Mouse (Mus musculus) embryonic facial prominence, embryonic 13.5 days (tissue): ENCODE data around the gene Ankrd37. TPM values are rescaled to one million over a fixed set of nuclear protein-coding genes. Genes with fewer than 3 reads are reported as not detected.

Experiments used
- ATAC-seq: fragments of 200-750 bp; cut with Nextera tagmentation; 2 replicates; pipeline ENCODE4 v1.8.0; 2017; ENCODE audit warnings: low read depth; ENCODE audit not compliant: insufficient number of reproducible peaks, insufficient read depth, low FRiP score, low TSS enrichment
- H3K27ac ChIP-seq: fragments of 300-500 bp; sonication (generic); 2 replicates; pipeline ENCODE4 v1.5.1; 2015; ENCODE audit warnings: moderate library complexity, mild to moderate bottlenecking, inconsistent platforms
- H3K27me3 ChIP-seq: fragments of 300-500 bp; sonication (generic); 2 replicates; pipeline ENCODE4 v1.6.1; 2015; ENCODE audit warnings: mild to moderate bottlenecking, inconsistent platforms
- H3K36me3 ChIP-seq: fragments of 300-500 bp; sonication (generic); 2 replicates; pipeline ENCODE4 v1.6.1; 2015; ENCODE audit warnings: mild to moderate bottlenecking, inconsistent platforms
- H3K4me1 ChIP-seq: fragments of 300-500 bp; sonication (generic); 2 replicates; pipeline ENCODE4 v1.6.1; 2015; ENCODE audit warnings: inconsistent platforms
- H3K4me2 ChIP-seq: fragments of 300-500 bp; sonication (generic); 2 replicates; pipeline ENCODE4 v1.6.1; 2015; ENCODE audit warnings: moderate library complexity, mild to moderate bottlenecking, inconsistent platforms
- H3K4me3 ChIP-seq: fragments of 300-500 bp; sonication (generic); 2 replicates; pipeline ENCODE4 v1.5.1; 2015; ENCODE audit warnings: mild to moderate bottlenecking, inconsistent platforms
- H3K9ac ChIP-seq: fragments of 300-500 bp; sonication (generic); 2 replicates; pipeline ENCODE4 v1.6.1; 2015; ENCODE audit warnings: mild to moderate bottlenecking, inconsistent platforms
- H3K9me3 ChIP-seq: fragments of 300-500 bp; sonication (generic); 2 replicates; pipeline ENCODE4 v1.6.1; 2016; ENCODE audit warnings: inconsistent platforms
- WGBS: fragments of 180-500 bp; shearing (Covaris S2); methylation state at CpG from one replicate; pipeline ENCODE4 v1.1.7; 2015; ENCODE audit warnings: mixed read lengths; 5-methylcytosine and 5-hydroxymethylcytosine counted together
- polyA plus RNA-seq: library from polyadenylated mRNA; unstranded; fragments of >200 nt; fragmentation: Nextera tagmentation; extraction: Ambion mirVana; gene quantifications from 2 replicates; pipeline ENCODE4 v1.2.1, GENCODE M21; 2015

Gene Ankrd37
- polyA plus RNA-seq, result 22.0 and 30.2 TPM in 2 replicates

DNA sequence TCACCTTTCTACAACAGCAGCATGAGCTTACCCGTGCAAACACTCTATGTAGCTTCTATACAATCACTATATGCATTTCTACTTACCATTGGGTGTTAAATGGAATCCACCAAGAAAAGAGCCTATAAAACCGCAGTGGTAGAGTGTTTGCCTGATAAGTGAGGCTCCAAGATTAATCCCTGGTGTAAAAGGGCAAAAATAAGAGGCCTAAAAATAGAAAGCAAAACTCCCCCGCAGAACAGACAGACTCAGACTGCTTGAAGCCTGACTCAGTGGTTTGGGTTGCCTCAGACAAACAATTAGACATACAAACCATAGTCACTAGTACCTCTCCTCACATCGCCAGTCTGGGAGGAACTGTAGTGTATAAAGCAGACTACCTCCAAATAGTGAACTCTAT lies at the start of gene Ankrd37:
Ankrd37 (minus strand) TSS at position 112 of the 400 bp plus-strand sequence.
- no peak for ATAC-seq
- no peak within 1 kb of the TSS for H3K4me2 ChIP-seq
- H3K27ac ChIP-seq, result no peak within 1 kb of the TSS
- H3K9me3 ChIP-seq, result no peaks in the 10 kb centered on the region
- H3K27me3 ChIP-seq, result no peaks in the 10 kb centered on the region
- 69% methylated on average over 4 of the region's 4 CpGs for WGBS
- peaks cover 1% of the 10 kb centered on the region for H3K4me1 ChIP-seq
- no peak within 1 kb of the TSS for H3K4me3 ChIP-seq
- H3K9ac ChIP-seq, result no peak within 1 kb of the TSS
- no peaks in the 10 kb centered on the region for H3K36me3 ChIP-seq

- Histone ChIP-seq H3K9ac (no peak overlapping the region), H3K27me3 (no peaks in the 10 kb centered on the region), H3K4me3 (no peak overlapping the region), H3K27ac (no peak overlapping the region), H3K36me3 (peaks cover 21% of the 10 kb centered on the region), H3K4me1 (no peaks in the 10 kb centered on the region), H3K4me2 (no peak overlapping the region), H3K9me3 (no peaks in the 10 kb centered on the region)
- ATAC-seq, result no peak
- 76% methylated on average over 13 of the region's 13 CpGs for WGBS
Observed at GRCm38 (mm10) chr8:46040260-46040659, 34.8 kb upstream of the Ankrd37 start.

- Histone ChIP-seq H3K4me1 (no peaks in the 10 kb centered on the region), H3K4me3 (no peak overlapping the region), H3K27me3 (no peaks in the 10 kb centered on the region), H3K9me3 (no peaks in the 10 kb centered on the region), H3K4me2 (no peak overlapping the region), H3K36me3 (peaks cover 22% of the 10 kb centered on the region), H3K9ac (no peak overlapping the region), H3K27ac (no peak overlapping the region)
- WGBS, result 67% methylated on average over 1 of the region's 1 CpGs
- ATAC-seq, result no peak
Observed at GRCm38 (mm10) chr8:46039666-46040065, 34.2 kb upstream of the Ankrd37 start.

DNA sequence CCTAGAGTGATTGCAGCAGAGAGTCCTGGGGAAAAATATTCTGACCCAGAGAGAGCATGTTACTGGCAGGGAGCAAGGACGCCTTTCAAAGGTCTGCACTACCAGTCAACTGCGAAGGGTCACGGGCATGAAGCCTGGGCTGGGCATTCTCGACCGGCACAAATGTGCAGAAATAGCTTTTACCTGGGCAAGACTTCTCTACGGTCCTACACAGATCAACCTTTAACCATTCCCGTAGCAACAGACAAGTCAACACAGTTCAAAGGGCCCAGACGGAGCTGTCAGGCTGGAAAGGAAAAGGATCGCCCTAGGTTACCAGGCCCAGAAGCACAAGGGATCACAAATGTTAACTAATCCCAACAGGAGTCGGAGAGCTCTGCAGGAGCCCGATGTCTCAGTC lies 30.7 kb upstream of the Ankrd37 start:
- H3K27me3 ChIP-seq, result no peaks in the 10 kb centered on the region
- H3K4me3 ChIP-seq, result no peak overlapping the region
- no peak for ATAC-seq
- H3K9me3 ChIP-seq, result no peaks in the 10 kb centered on the region
- peaks cover 3% of the 10 kb centered on the region; the same call in 1 of the 2 replicates for H3K4me1 ChIP-seq
- 71% methylated on average over 11 of the region's 11 CpGs for WGBS
- H3K27ac ChIP-seq, result no peak overlapping the region
- H3K4me2 ChIP-seq, result no peak overlapping the region
- no peak overlapping the region for H3K9ac ChIP-seq
- H3K36me3 ChIP-seq, result peaks cover 11% of the 10 kb centered on the region; the same call in 1 of the 2 replicates

DNA sequence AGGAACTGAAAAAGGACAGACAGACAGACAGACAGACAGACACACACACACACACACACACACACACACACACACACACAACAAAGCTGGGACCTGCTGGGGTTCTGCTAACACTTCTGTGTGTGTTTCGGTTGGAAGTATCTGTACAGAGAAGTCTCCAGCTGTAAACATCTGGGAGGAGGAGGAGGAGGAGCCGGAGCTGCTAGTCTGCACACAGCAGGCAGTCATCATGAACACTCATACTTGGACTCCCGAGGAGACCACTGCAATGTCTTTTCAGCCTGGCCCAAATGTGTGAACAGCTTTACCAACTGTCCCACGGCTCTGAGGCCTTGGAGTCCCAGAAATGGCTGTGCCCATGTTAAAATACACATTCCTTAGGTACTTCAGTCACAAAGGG lies 18.9 kb upstream of the Ankrd37 start:
- no peak for ATAC-seq
- H3K4me3 ChIP-seq, result no peak overlapping the region
- no peak overlapping the region for H3K9ac ChIP-seq
- H3K27me3 ChIP-seq, result no peaks in the 10 kb centered on the region
- no peak overlapping the region for H3K4me2 ChIP-seq
- no peak overlapping the region for H3K27ac ChIP-seq
- H3K4me1 ChIP-seq, result peaks cover 5% of the 10 kb centered on the region
- H3K9me3 ChIP-seq, result no peaks in the 10 kb centered on the region
- 53% methylated on average over 4 of the region's 4 CpGs for WGBS
- no peaks in the 10 kb centered on the region for H3K36me3 ChIP-seq

DNA sequence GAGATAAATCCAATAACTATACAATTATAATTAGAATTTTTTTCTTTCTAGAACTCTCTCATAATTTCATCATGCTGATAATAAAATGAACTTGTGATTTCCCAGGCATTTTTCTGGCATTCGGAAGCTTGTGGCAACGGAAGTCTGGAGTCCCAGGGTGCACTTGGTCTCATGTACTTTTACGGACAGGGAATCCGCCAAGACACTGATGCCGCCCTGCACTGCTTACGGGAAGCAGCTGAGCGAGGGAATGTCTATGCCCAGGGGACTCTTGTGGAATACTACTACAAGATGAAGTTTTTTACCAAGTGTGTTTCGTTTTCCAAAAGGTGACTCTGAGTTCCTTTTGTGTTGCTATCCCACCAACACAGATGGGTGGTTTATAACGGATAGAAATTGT lies 17.3 kb upstream of the Ankrd37 start:
- H3K27ac ChIP-seq, result no peak overlapping the region
- H3K9me3 ChIP-seq, result no peaks in the 10 kb centered on the region
- no peak overlapping the region for H3K4me2 ChIP-seq
- no peak overlapping the region for H3K9ac ChIP-seq
- H3K27me3 ChIP-seq, result no peaks in the 10 kb centered on the region
- no peaks in the 10 kb centered on the region for H3K36me3 ChIP-seq
- H3K4me3 ChIP-seq, result no peak overlapping the region
- H3K4me1 ChIP-seq, result peaks cover 5% of the 10 kb centered on the region
- WGBS, result 84% methylated on average over 9 of the region's 9 CpGs
- no peak for ATAC-seq

GRCm38 (mm10) chr8:46022203-46022602 lies 16.7 kb upstream of the Ankrd37 start:
- H3K27ac ChIP-seq, result no peak overlapping the region
- ATAC-seq, result no peak
- H3K9me3 ChIP-seq, result no peaks in the 10 kb centered on the region
- no peak overlapping the region for H3K4me3 ChIP-seq
- peaks cover 5% of the 10 kb centered on the region for H3K4me1 ChIP-seq
- WGBS, result 88% methylated on average over 9 of the region's 9 CpGs
- H3K4me2 ChIP-seq, result no peak overlapping the region
- H3K9ac ChIP-seq, result no peak overlapping the region
- no peaks in the 10 kb centered on the region for H3K27me3 ChIP-seq
- no peaks in the 10 kb centered on the region for H3K36me3 ChIP-seq

DNA sequence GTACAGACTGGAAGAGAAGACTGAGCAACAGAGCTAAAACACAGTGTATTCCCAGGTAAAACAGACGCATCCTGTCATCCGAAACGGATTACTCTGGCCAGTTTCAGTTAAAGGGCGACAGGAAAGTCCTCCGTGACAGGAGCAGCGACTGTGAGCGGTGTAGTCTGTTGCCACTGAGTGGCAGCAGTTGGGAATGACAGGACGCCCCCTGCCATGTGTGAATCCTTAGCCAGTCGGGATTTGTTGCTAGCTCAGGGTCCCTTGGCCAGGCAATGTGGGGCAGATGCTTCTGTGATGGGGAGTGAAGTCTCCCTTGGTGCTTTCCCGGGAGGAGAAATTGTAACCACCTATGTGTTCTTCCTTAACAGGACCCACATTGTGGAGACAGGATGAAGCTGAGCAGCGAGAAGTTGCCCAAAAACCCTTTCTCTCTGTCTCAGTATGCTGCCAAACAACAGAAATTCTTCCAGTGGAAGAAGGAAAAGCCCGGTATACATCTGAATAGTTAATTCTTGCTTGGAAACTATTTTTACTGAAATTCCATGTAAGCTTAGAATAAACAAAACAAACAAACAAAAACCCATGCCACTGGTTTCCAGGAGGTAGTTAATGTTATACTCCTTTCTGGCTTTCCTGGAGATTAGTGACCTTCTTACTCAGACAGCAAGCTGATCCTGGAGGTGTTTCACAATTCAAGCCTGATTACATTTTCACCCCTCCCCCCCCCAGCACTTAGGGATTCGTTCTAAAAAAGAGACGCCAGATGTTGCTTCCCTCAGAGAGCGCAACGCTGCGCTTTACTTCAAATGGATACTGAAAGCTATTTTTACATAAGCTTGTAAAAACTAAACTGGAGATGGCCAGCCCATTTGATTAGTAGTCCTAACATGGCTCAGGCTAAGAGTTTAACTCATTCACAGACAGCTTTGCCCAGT lies 5.5 kb upstream of the Ankrd37 start:
- peak overlapping the region; percentile 51 for H3K4me2 ChIP-seq
- peaks cover 13% of the 10 kb centered on the region for H3K4me1 ChIP-seq
- H3K27ac ChIP-seq, result peak overlapping the region; percentile 63; the same call in 1 of the 2 replicates
- H3K36me3 ChIP-seq, result no peaks in the 10 kb centered on the region
- ATAC-seq, result peak; percentile 26; the same call in 1 of the 2 replicates
- no peaks in the 10 kb centered on the region for H3K27me3 ChIP-seq
- peak overlapping the region; percentile 9 for H3K4me3 ChIP-seq
- H3K9me3 ChIP-seq, result no peaks in the 10 kb centered on the region
- H3K9ac ChIP-seq, result peak overlapping the region; percentile 16; the same call in 1 of the 2 replicates
- 7% methylated on average over 17 of the region's 17 CpGs for WGBS

DNA sequence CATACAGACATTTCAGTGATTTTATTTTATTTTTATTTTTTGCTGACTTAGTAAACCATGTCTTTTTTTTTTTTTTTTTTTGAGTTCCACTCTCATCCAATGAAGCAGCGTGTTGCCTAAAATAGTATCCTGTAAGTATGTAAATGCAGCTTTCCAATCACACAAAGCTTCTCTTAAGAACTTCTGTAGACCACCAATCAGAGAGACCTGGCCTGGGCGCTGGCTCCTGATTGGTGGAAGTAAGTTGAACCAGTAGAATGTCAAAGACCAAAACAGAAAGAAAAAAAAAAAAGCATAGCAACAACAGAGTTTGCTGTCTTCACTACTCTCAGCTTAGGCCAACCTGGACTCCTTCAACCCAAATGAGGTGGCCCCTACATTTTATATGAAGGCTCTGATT lies 4.8 kb upstream of the Ankrd37 start:
- peak overlapping the region; percentile 51 for H3K4me2 ChIP-seq
- peak overlapping the region; percentile 16; the same call in 1 of the 2 replicates for H3K9ac ChIP-seq
- no peaks in the 10 kb centered on the region for H3K27me3 ChIP-seq
- 0 out of 2 replicates have a peak, but pooled peaks have one; percentile 15 for ATAC-seq
- no peaks in the 10 kb centered on the region for H3K9me3 ChIP-seq
- WGBS, result 45% methylated on average over 2 of the region's 2 CpGs
- no peaks in the 10 kb centered on the region for H3K36me3 ChIP-seq
- H3K4me3 ChIP-seq, result peak overlapping the region; percentile 9
- H3K4me1 ChIP-seq, result peaks cover 13% of the 10 kb centered on the region
- peak overlapping the region; percentile 63; the same call in 1 of the 2 replicates for H3K27ac ChIP-seq

DNA sequence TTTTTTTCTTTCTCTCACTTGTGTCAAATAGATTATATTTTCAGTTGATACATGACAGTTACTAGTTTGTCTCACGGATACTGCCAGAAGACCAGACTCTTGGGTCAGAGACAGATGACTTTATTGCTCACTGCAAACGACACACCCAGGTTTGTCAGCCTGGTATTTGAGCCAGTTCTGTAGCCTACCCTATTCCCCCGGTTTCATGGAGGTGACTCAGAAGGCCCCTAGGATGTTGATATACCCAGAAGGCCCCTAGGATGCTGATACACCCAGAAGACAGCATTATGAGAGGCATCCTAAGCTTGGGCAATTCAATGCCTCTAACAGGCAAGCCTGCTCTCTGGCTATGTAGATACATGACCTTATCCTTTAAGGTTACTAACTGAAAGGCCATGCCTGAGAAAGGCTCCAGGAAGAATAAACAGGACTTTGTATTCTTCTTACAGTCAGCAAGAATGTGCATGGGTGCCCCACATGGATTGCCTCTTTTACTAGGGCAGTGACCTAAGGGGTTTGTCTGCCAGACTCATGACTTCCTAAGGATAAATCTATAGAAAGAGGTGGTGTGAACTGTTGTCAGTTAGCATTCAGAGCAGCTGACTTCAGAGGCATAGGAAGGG lies 1.7 kb upstream of the Ankrd37 start:
- Histone ChIP-seq H3K36me3 (no peaks in the 10 kb centered on the region), H3K27ac (no peak overlapping the region), H3K4me2 (no peak overlapping the region), H3K4me1 (peaks cover 13% of the 10 kb centered on the region), H3K27me3 (no peaks in the 10 kb centered on the region), H3K4me3 (no peak overlapping the region), H3K9me3 (no peaks in the 10 kb centered on the region), H3K9ac (no peak overlapping the region)
- no peak for ATAC-seq
- WGBS, result 65% methylated on average over 3 of the region's 3 CpGs

GRCm38 (mm10) chr8:45999784-46000705 lies 5.5 kb downstream of the Ankrd37 start:
- Histone ChIP-seq H3K4me2 (peak overlapping the region; percentile 86), H3K4me1 (peaks cover 8% of the 10 kb centered on the region), H3K9ac (peak overlapping the region; percentile 82), H3K27me3 (no peaks in the 10 kb centered on the region), H3K36me3 (peaks cover 21% of the 10 kb centered on the region), H3K4me3 (peak overlapping the region; percentile 54), H3K9me3 (no peaks in the 10 kb centered on the region), H3K27ac (peak overlapping the region; percentile 97)
- 4% methylated on average over 55 of the region's 55 CpGs for WGBS
- peak; percentile 97 for ATAC-seq
